Mouse (Mus musculus) stomach, postnatal 0 days (tissue): ENCODE measurements at regions not wholly inside any gene's neighbourhood (a gene's known extent, or its start where the extent isn't known, plus 50 kb on each side); places are given as distances from the start of the nearest gene placed in this dataset.

Source experiments
- CTCF ChIP-seq: IDR thresholded peaks from 2 replicates; pipeline ENCODE4 v1.5.1; 2016; ENCODE audit warnings: antibody characterized with exemption, low read depth, mild to moderate bottlenecking, moderate library complexity
- EP300 ChIP-seq: optimal IDR thresholded peaks from 2 replicates; pipeline ENCODE3; 2016; ENCODE audit warnings: antibody characterized with exemption

DNA sequence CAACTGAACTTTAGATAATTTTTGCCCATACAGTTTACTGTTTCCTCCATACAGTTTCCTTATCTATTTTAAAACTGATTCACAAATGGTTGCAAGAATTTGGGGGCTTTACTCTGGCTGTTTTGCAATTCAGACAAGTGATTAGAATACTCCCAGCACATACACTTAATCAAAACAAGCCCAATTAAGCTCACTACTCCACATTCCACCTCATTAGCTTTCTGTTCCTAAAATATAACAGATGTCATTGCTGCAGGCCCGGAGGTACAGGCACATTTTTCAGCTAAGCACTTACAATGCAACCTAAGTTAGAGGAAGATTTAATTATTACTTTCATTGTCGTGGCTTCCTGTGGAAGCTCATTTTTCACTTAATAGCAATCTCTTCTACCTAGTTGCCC lies 526.9 kb upstream of the Apob start:
- TF ChIP-seq CTCF (no peak), EP300 (no peak)
